Mouse (Mus musculus) heart, adult 2 months (tissue): Measurements from ENCODE around the gene Sorbs2. TPM values are rescaled to one million over a fixed set of nuclear protein-coding genes. Genes with fewer than 3 reads are reported as not detected.

Source experiments
- DNase-seq, 2 experiments: peaks; one replicate each; pipeline ENCODE4 v3.0.0; 2021
- H3K27ac ChIP-seq: fragments of 200-600 bp; 2 replicates; pipeline ENCODE4 v1.8.1; 2022
- H3K27me3 ChIP-seq: fragments of 200-500 bp; 2 replicates; pipeline ENCODE4 v1.6.1; 2012; ENCODE audit warnings: mild to moderate bottlenecking, low read length, inconsistent platforms, mixed read lengths; ENCODE audit not compliant: control insufficient read depth, insufficient read depth
- H3K36me3 ChIP-seq: fragments of 200-500 bp; 2 replicates; pipeline ENCODE4 v1.6.1; 2012; ENCODE audit warnings: low read length, inconsistent platforms; ENCODE audit not compliant: control insufficient read depth, insufficient read depth
- H3K4me1 ChIP-seq: fragments of 200-500 bp; 2 replicates; pipeline ENCODE4 v1.6.1; 2011; ENCODE audit warnings: low read length; ENCODE audit not compliant: control insufficient read depth, insufficient read depth
- H3K4me3 ChIP-seq: fragments of 200-600 bp; 2 replicates; pipeline ENCODE4 v1.8.1; 2022
- H3K79me2 ChIP-seq: fragments of 200-500 bp; replicated peaks from 2 replicates; pipeline ENCODE4 v1.6.1; 2012; ENCODE audit warnings: mild to moderate bottlenecking, inconsistent platforms, low read length, moderate library complexity, mixed read lengths; ENCODE audit not compliant: control insufficient read depth, insufficient read depth
- H3K9ac ChIP-seq: fragments of 200-500 bp; 2 replicates; pipeline ENCODE4 v1.6.1; 2012; ENCODE audit warnings: low read depth, mild to moderate bottlenecking, control low read depth, inconsistent platforms, low read length, mixed read lengths
- CTCF ChIP-seq: fragments of 200-600 bp; IDR thresholded peaks from 2 replicates; pipeline ENCODE4 v1.8.1; 2022; ENCODE audit warnings: antibody characterized with exemption, mild to moderate bottlenecking, moderate library complexity
- EP300 ChIP-seq: fragments of 200-500 bp; IDR thresholded peaks from 2 replicates; pipeline ENCODE4 v1.6.1; 2011; ENCODE audit warnings: low read depth, low read length, control low read depth; ENCODE audit not compliant: insufficient read depth
- POLR2A ChIP-seq: fragments of 200-500 bp; IDR thresholded peaks from 2 replicates; pipeline ENCODE4 v1.6.1; 2011; ENCODE audit warnings: mild to moderate bottlenecking, low read depth, low read length, control low read depth; ENCODE audit not compliant: insufficient read depth
- WGBS: fragments of 180-500 bp; shearing (Covaris S2); methylation state at CpG from one replicate; pipeline ENCODE4 v1.1.7; 2018; 5-methylcytosine and 5-hydroxymethylcytosine counted together
- intact Hi-C: fragments of 180-260 bp; cut with DNase I; formaldehyde crosslinking; loops from one replicate; pipeline ENCODE4 v1.15.1; 2025
- polyA plus RNA-seq: library from polyadenylated mRNA; depleted of rRNA; stranded (reverse); fragments of >200 nt; gene quantifications from 2 replicates; pipeline ENCODE4 v1.2.3, GENCODE M21; 2012
- total RNA-seq, 2 experiments: library from RNA; stranded (reverse); gene quantifications; 2 replicates each; pipeline ENCODE4 v1.2.3; 2021

Sorbs2 gene
- total and polyA plus RNA-seq, 3 experiments = 233 to 581 (median 506) TPM

GRCm38 (mm10) chr8:45675821-45676279 is 168.3 kb downstream of the Sorbs2 start:
- Histone ChIP-seq H3K4me1 (peaks cover 3% of the 10 kb centered on the region), H3K27me3 (no peaks in the 10 kb centered on the region), H3K36me3 (peaks cover 26% of the 10 kb centered on the region), H3K4me3 (no peak overlapping the region), H3K27ac (no peak overlapping the region), H3K9ac (no peak overlapping the region), H3K79me2 (peaks cover 6% of the 10 kb centered on the region; the same call in 1 of the 2 replicates)
- no peak for DNase-seq
- TF ChIP-seq EP300 = no peak
- TF ChIP-seq CTCF = no peak
- TF ChIP-seq POLR2A = no peak
- intact Hi-C loops = no loop called here
- WGBS = 60% methylated on average over 6 of the region's 6 CpGs

GRCm38 (mm10) chr8:45677114-45677853 is 169.7 kb downstream of the Sorbs2 start:
- Histone ChIP-seq H3K4me3 (no peak overlapping the region), H3K36me3 (peaks cover 25% of the 10 kb centered on the region), H3K4me1 (peaks cover 6% of the 10 kb centered on the region), H3K27ac (no peak overlapping the region), H3K27me3 (no peaks in the 10 kb centered on the region), H3K9ac (no peak overlapping the region), H3K79me2 (peaks cover 9% of the 10 kb centered on the region)
- intact Hi-C loops = no loop called here
- no peak for DNase-seq
- 62% methylated on average over 10 of the region's 10 CpGs for WGBS
- no peak for TF ChIP-seq POLR2A
- no peak for TF ChIP-seq CTCF

GRCm38 (mm10) chr8:45677854-45678241 is 170.3 kb downstream of the Sorbs2 start:
- H3K36me3 ChIP-seq = peaks cover 25% of the 10 kb centered on the region
- H3K27ac ChIP-seq = no peak overlapping the region
- TF ChIP-seq POLR2A (no peak), CTCF (no peak), EP300 (no peak)
- H3K27me3 ChIP-seq = no peaks in the 10 kb centered on the region
- H3K79me2 ChIP-seq = peaks cover 9% of the 10 kb centered on the region
- DNase-seq = no peak
- no peak overlapping the region for H3K9ac ChIP-seq
- H3K4me3 ChIP-seq = no peak overlapping the region
- 81% methylated on average over 3 of the region's 3 CpGs for WGBS
- intact Hi-C loops = no loop called here
- peaks cover 6% of the 10 kb centered on the region for H3K4me1 ChIP-seq

- Histone ChIP-seq H3K27ac (no peak overlapping the region), H3K4me3 (no peak overlapping the region), H3K36me3 (peaks cover 20% of the 10 kb centered on the region), H3K79me2 (peaks cover 5% of the 10 kb centered on the region), H3K9ac (no peak overlapping the region), H3K4me1 (peaks cover 3% of the 10 kb centered on the region), H3K27me3 (no peaks in the 10 kb centered on the region)
- TF ChIP-seq CTCF (no peak), EP300 (no peak), POLR2A (no peak)
- 36% methylated on average over 3 of the region's 3 CpGs for WGBS
- no peak for DNase-seq
- intact Hi-C loops = no loop called here
Observed at GRCm38 (mm10) chr8:45681171-45681570, 173.6 kb downstream of the Sorbs2 start.

GRCm38 (mm10) chr8:45682845-45683383 is 175.3 kb downstream of the Sorbs2 start:
- H3K27me3 ChIP-seq = no peaks in the 10 kb centered on the region
- peaks cover 23% of the 10 kb centered on the region for H3K36me3 ChIP-seq
- intact Hi-C loops = no loop called here
- 69% methylated on average over 8 of the region's 8 CpGs for WGBS
- H3K79me2 ChIP-seq = peaks cover 5% of the 10 kb centered on the region
- peaks cover 3% of the 10 kb centered on the region for H3K4me1 ChIP-seq
- no peak overlapping the region for H3K4me3 ChIP-seq
- no peak overlapping the region for H3K9ac ChIP-seq
- no peak for DNase-seq
- no peak overlapping the region for H3K27ac ChIP-seq
- TF ChIP-seq POLR2A (no peak), EP300 (no peak), CTCF (no peak)
